Mouse (Mus musculus): ENCODE results near the gene Zfp955a. TPM values are rescaled to one million over a fixed set of nuclear protein-coding genes. Genes with fewer than 3 reads are reported as not detected.
"Not testable (repeated sequence)": the region's sequence is repeated elsewhere in the genome, so short reads cannot be mapped to it uniquely, and the experiment has no call there.

Gene Zfp955a
- polyA plus RNA-seq, 1 experiment: 0.44 TPM

- no peaks in the 10 kb centered on the region for H3K27me3 ChIP-seq (ENCODE audit: control insufficient read depth, insufficient read depth, low read length)
- TF ChIP-seq POLR2A (IDR thresholded peaks at IDR 0.05; ENCODE audit: low read depth, low read length): no peak
- TF ChIP-seq CTCF (IDR thresholded peaks at IDR 0.05; ENCODE audit: extremely low read depth, insufficient read depth, insufficient read length, insufficient replicate concordance): no peak
- no peak within 1 kb of the TSS for H3K27ac ChIP-seq (ENCODE audit: insufficient read depth, low read length)
- H3K4me1 ChIP-seq (ENCODE audit: control insufficient read depth, insufficient read depth, insufficient read length): no peaks in the 10 kb centered on the region
- H3K36me3 ChIP-seq (ENCODE audit: control insufficient read depth, insufficient read depth, low read length): no peaks in the 10 kb centered on the region
- WGBS: 88% methylated on average over 2 of the region's 2 CpGs
- H3K4me3 ChIP-seq (ENCODE audit: extremely low read depth, insufficient read depth, insufficient read length): no peak within 1 kb of the TSS
- no peak for DNase-seq (ENCODE audit: low read depth in 1 of 2, low spot score in 2 of 2)
These were observed 33.4 kb downstream of the Zfp955a start, which contains the start of gene Olfr1564 for GRCm38 (mm10) chr17:33221590-33221989. Gene Olfr1564 (minus strand): TSS chr17:33221690.

GRCm38 (mm10) chr17:33191002-33191401 lies 63.9 kb downstream of the Zfp955a start, which contains the start of gene Olfr239:
Gene Olfr239 (plus strand): TSS chr17:33191302.
- DNase-seq (ENCODE audit: low read depth in 1 of 2, low spot score in 2 of 2); H3K36me3 ChIP-seq (ENCODE audit: control insufficient read depth, insufficient read depth, low read length); H3K27ac ChIP-seq (ENCODE audit: insufficient read depth, low read length); H3K4me1 ChIP-seq (ENCODE audit: control insufficient read depth, insufficient read depth, insufficient read length); H3K27me3 ChIP-seq (ENCODE audit: control insufficient read depth, insufficient read depth, low read length); H3K4me3 ChIP-seq (ENCODE audit: extremely low read depth, insufficient read depth, insufficient read length): not testable (repeated sequence)
- no CpG with 5 or more reads among the region's 2 CpGs for WGBS

Other genes starting within 250 kb of the Zfp955a start
- gene Zfp763, start 221.7 kb downstream of the Zfp955a start, polyA plus RNA-seq (2012; rRNA removed): 0.26 and 0.34 TPM in 2 replicates
- gene 4921501E09Rik, start 187.1 kb downstream of the Zfp955a start, polyA plus RNA-seq (2012; rRNA removed): not detected in 2 replicates
- 0.48 and 0.69 TPM in 2 replicates for gene Zfp563, start 165.8 kb downstream of the Zfp955a start, polyA plus RNA-seq (2012; rRNA removed)
- gene Morc2b, start 115.5 kb downstream of the Zfp955a start, polyA plus RNA-seq (2012; rRNA removed): not detected in 2 replicates
- not detected in 2 replicates for gene Olfr55, start 86.7 kb downstream of the Zfp955a start, polyA plus RNA-seq (2012; rRNA removed)
- not detected in 2 replicates for gene Olfr239, start 63.8 kb downstream of the Zfp955a start, polyA plus RNA-seq (2012; rRNA removed)
- gene Olfr1564, start 33.5 kb downstream of the Zfp955a start, polyA plus RNA-seq (2012; rRNA removed): not detected in 2 replicates
- not detected in 2 replicates for gene Olfr63, start 9.5 kb upstream of the Zfp955a start, polyA plus RNA-seq (2012; rRNA removed)
- gene Zfp955b, start 34.4 kb upstream of the Zfp955a start, polyA plus RNA-seq (2012; rRNA removed): 0.86 and 0.92 TPM in 2 replicates
- gene Zfp81, start 103.7 kb upstream of the Zfp955a start, polyA plus RNA-seq (2012; rRNA removed): 0.58 and 0.78 TPM in 2 replicates
- gene Zfp101, start 139.5 kb upstream of the Zfp955a start, polyA plus RNA-seq (2012; rRNA removed): 0.92 and 1.1 TPM in 2 replicates
- gene Actl9, start 177.8 kb upstream of the Zfp955a start, polyA plus RNA-seq (2012; rRNA removed): 0.06 and 0.09 TPM in 2 replicates